Mouse (Mus musculus) stomach, embryonic 15.5 days (tissue): ENCODE results near the gene Ypel4. TPM values are rescaled to one million over a fixed set of nuclear protein-coding genes. Genes with fewer than 3 reads are reported as not detected.

Experiments used
- microRNA counts: library from miRNA; unstranded; fragments of <30 nt; microRNA quantifications from one replicate; lab custom pipeline; 2016
- microRNA-seq: library from miRNA; unstranded; fragments of <30 nt; microRNA quantifications from one replicate; pipeline ENCODE4, GENCODE M21; 2016
- polyA plus RNA-seq: library from polyadenylated mRNA; unstranded; fragments of >200 nt; fragmentation: Nextera tagmentation; extraction: Ambion mirVana; gene quantifications from 2 replicates; pipeline ENCODE4 v1.2.1, GENCODE M21; 2015

Gene Ypel4
- polyA plus RNA-seq, 1 experiment from 2014 or later: 11.0 TPM

MicroRNAs encoded within 50 kb of the gene (microRNA counts, 519-probe panel; counts per million panel counts)
- microRNA mmu-miR-130a (lab: Ali Mortazavi, UCI): 4,541 counts per million, percentile 99 among the panel's probes with 10 or more counts

Small RNA genes lying within 50 kb of the gene (microRNA-seq; reads per million reads assigned to microRNA genes)
- 26,738 reads per million, percentile 98 among the genes with 10 or more reads in this experiment for gene Mir130a

Other genes starting within 250 kb of the Ypel4 start
- gene Ctnnd1, start 83.3 kb upstream of the Ypel4 start, polyA plus RNA-seq: 60.0 and 71.9 TPM in 2 replicates
- gene Btbd18, start 75.0 kb upstream of the Ypel4 start, polyA plus RNA-seq: 0.18 and 0.22 TPM in 2 replicates
- gene Selenoh, start 63.3 kb upstream of the Ypel4 start, polyA plus RNA-seq: 221 and 237 TPM in 2 replicates
- not detected in 2 replicates for gene Gm28635, start 56.0 kb upstream of the Ypel4 start, polyA plus RNA-seq
- 31.1 and 34.5 TPM in 2 replicates for gene Med19, start 55.7 kb upstream of the Ypel4 start, polyA plus RNA-seq
- gene Tmx2, start 54.9 kb upstream of the Ypel4 start, polyA plus RNA-seq: 119 and 133 TPM in 2 replicates
- gene Zdhhc5, start 18.9 kb upstream of the Ypel4 start, polyA plus RNA-seq: 27.8 and 28.5 TPM in 2 replicates
- gene Clp1, start 6.7 kb upstream of the Ypel4 start, polyA plus RNA-seq: 23.7 and 26.9 TPM in 2 replicates
- 6.7 and 7.2 TPM in 2 replicates for gene Gm19426, start 9.6 kb downstream of the Ypel4 start, polyA plus RNA-seq
- gene Serping1, start 41.4 kb downstream of the Ypel4 start, polyA plus RNA-seq: 76.0 and 79.6 TPM in 2 replicates
- 52.7 and 79.0 TPM in 2 replicates for gene Ube2l6, start 64.8 kb downstream of the Ypel4 start, polyA plus RNA-seq
- 0.08 and 0.19 TPM in 2 replicates for gene Smtnl1, start 88.6 kb downstream of the Ypel4 start, polyA plus RNA-seq
- gene Timm10, start 92.9 kb downstream of the Ypel4 start, polyA plus RNA-seq: 47.2 and 50.4 TPM in 2 replicates
- 19.5 and 26.3 TPM in 2 replicates for gene Slc43a1, start 104.8 kb downstream of the Ypel4 start, polyA plus RNA-seq
- gene Rtn4rl2, start 152.7 kb downstream of the Ypel4 start, polyA plus RNA-seq: 0.85 and 0.91 TPM in 2 replicates
- 44.8 and 47.4 TPM in 2 replicates for gene Slc43a3, start 202.5 kb downstream of the Ypel4 start, polyA plus RNA-seq
- gene Prg2, start 246.4 kb downstream of the Ypel4 start, polyA plus RNA-seq: 1.8 and 4.0 TPM in 2 replicates